Mouse (Mus musculus): ENCODE measurements around the gene Olfr1512.
"Not testable (repeated sequence)": the region's sequence is repeated elsewhere in the genome, so short reads cannot be mapped to it uniquely, and the experiment has no call there.

Gene Olfr1512

DNA sequence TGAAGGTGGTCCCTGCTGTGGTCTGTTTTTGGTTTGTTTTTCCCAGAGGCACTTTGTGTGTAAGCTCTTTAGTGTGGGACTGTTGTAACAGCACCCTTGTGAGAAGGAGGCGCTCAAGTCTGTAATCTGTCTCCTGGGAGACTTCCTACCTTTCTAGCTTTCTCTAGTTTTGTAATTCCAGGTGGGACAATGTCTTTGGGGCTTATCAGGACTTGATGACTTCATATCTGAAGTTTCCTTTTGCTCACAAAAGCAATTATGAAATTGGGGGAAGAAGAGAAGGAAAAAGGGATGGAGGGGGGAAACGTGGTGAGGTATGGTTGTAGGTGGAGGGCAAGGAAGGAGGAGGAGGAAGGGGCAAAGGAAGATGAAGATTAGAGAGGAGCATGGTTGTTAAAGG lies at the start of gene Olfr1512:
Olfr1512 (minus strand) TSS at position 101 of the 400 bp plus-strand sequence.
- DNase-seq (ENCODE audit: low spot score in 2 of 2): no peak

DNA sequence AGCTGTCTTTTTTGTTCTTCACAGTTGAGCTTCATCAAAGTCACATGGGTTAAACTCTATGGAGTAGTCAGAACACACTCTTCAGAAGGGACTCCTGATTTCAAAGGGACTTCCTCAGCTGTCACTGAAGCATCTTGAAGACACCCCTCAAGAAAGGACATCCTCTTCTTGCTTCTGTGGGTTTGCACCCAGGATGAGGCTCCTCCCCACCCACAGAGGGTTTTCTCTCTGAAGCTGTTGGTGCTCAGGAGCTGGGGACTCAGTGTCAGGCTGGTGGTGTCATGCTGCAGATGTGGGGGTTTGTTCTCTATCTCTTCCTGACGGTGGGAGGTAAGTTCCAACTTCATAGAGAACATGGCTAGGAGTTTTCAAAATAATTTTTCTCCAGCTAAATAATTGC lies 48.7 kb upstream of the Olfr1512 start:
- DNase-seq (ENCODE audit: low spot score in 2 of 2): no peak

DNA sequence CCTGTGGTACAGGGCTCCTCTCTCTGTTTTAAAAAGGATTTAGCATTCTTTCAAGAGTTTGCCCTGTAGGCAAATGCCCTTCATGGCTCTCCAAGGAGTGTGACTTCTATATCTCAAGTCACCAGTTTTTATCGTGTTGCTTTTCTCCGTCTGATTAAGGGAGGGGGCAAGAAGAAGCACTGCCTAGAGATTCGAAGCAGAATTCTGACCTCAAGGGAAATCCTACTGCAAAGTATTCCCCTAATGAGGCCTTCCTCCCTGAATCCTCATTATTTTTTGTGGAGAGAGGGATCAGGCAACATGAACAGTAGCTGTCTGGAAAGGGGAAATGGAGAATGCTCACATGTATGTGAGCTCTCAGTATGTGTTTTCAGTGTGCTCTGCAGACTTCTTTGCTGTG lies 35.3 kb upstream of the Olfr1512 start, which contains the start of gene Olfr1510:
Olfr1510 (minus strand) TSS at position 101 of the 400 bp plus-strand sequence.
- DNase-seq (ENCODE audit: low spot score in 2 of 2): no peak

DNA sequence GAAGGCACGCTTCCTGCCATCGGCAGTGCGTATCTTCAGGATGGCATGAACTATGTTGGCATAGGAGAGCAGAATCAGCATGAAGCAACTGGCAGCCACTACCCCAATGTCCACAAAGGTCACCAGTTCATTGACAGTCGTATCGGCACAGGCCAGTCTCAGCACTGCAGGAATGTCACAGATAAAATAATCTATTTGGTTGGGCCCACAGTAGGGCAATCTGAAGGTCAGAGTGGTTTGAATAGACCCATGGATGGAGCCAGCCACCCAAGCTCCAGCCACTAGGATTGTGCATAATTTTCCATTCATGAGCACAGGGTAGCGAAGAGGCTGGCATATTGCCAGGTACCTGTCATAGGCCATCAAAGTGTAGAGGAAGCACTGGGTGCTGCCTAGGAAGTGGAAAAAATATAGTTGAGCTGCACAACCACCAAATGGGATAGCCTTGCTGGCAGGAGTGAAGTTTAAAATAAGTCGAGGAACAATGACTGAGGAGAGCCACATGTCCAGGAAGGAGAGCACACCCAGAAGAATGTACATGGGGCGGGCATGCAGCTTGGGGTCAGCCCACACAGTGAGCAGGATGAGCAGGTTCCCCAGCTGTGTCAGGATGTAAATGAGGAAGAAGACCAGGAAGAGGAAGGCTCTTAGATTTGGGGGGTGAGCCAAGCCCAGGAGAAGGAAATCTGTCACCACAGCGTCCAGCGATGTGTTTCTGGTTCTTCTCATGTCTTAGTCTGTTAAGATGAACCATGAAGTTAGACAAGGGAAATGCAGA lies 31.4 kb upstream of the Olfr1512 start:
- DNase-seq (ENCODE audit: low spot score in 2 of 2): not testable (repeated sequence)

DNA sequence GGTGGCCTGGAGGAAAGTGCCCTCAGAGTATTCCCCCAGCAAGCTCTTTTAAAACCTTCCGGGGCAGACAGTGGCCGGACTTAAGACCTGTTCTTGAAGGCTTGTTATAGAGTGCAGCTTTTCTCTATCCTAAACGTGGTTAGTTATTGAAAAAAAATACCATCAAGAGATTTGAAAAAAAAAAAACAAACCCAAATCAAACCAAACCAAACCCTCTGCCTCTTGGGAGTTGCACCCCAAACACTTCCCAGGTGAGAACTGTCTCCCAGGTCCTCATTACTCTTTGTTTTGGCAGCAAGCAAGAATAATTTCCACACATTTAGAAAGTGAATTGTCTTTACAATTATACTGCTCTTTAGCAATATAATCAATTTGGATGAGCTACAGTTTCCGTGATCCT lies 18.3 kb upstream of the Olfr1512 start, which contains the start of gene Olfr1511:
Olfr1511 (minus strand) TSS at position 101 of the 400 bp plus-strand sequence.
- DNase-seq (ENCODE audit: low spot score in 2 of 2): no peak

DNA sequence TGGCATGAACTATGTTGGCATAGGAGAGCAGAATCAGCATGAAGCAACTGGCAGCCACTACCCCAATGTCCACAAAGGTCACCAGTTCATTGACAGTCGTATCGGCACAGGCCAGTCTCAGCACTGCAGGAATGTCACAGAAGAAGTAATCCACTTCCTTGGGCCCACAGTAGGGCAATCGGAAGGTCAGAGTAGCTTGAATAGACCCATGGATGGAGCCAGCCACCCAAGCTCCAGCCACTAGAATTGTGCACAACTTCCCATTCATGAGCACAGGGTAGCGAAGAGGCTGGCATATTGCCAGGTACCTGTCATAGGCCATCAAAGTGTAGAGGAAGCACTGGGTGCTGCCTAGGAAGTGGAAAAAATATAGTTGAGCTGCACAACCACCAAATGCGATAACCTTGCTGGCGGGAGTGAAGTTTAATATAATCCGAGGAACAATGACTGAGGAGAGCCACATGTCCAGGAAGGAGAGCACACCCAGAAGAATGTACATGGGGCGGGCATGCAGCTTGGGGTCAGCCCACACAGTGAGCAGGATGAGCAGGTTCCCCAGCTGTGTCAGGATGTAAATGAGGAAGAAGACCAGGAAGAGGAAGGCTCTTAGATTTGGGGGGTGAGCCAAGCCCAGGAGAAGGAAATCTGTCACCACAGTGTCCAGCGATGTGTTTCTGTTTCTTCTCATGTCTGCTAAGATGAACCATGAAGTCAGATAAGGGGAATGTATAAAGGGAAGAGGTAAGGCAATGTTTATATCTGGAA lies 11.3 kb upstream of the Olfr1512 start:
- DNase-seq (ENCODE audit: low spot score in 2 of 2): not testable (repeated sequence)

DNA sequence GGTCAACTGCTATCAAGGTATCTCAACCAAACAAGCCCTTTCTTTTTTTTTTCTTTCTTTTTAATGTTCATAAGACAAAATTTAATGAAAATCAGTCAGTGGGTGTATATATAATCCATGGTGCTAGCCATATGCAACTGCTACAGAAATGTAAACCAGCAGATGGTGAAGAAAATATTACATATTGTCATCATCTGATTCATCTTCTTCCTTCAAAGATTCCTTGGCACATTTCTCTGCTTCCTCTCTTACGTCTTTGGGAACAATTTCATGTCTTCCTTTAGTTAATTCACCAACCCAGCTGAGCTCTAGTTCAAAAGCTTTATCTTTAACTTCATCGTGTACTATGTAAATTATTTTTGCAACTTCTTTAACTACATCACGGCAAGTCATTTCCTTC lies 10.2 kb downstream of the Olfr1512 start:
- no peak for DNase-seq (ENCODE audit: low spot score in 2 of 2)

DNA sequence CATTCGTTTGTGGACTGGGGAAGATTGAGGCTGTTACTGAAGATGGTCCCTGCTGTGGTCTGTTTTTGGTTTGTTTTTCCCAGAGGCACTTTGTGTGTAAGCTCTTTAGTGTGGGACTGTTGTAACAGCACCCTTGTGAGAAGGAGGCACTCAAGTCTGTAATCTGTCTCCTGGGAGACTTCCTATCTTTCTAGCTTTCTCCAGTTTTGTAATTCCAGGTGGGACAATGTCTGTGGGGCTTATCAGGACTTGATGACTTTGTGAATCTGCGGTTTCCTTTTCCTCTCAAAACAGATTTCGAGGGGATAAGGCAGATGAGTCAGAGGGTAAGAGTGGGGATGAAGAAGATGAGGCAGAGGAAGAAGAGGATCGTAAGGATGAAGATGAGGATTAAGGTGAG lies 22.7 kb downstream of the Olfr1512 start, which contains the start of gene Olfr1513:
Olfr1513 (minus strand) TSS at position 101 of the 400 bp plus-strand sequence.
- DNase-seq (ENCODE audit: low spot score in 2 of 2): no peak

DNA sequence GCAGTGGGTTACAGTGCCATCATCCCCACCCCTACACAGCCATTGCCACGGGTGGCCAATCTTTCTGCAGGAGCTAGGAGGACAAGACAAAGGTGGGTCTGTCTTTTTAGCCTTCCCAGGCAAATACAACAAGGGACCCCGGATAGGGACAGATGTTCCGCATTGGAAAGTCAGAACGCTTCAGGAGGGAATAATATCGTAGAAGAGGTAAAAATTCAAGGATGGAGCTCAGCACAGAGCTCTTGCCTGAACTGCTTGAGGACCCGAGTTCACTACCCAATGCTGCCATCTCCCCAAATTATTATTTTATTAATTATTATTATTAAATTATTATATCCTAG lies 39.5 kb downstream of the Olfr1512 start:
- no peak for DNase-seq (ENCODE audit: low spot score in 2 of 2)

DNA sequence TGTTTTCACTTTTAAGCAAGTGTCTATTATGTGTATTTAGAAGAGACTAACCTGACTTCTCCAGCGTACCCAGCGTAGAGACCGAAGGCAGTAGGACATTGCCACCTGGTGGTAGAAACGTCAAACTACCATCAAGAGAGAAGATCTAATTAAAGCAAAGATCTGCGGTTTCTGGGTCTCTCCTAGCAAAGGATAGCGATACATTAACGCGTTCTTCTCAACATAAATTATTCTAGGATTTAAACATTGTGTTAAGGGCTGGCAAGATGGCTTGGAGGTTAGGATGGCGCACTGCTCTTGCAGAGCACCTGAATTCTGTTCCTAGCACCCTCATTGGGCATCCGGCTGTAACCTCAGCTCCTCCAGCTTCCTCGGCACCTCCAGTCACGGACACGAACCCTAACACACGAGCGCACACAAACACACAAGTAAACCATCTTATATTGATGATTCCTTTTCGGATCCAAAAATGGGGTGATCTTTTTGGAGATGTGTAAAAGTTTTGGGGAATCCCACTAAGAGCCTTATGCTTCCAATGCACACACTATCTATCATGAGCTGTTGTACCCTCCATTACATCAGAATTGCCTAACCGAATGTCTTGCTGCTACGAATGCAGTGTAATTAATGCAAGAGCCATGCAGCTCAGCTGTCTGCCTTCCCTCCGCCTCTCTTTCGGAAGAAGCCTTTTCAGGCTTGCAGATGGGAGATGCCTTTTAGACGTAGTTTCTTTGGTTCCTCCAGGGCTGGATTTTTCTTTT lies 40.0 kb downstream of the Olfr1512 start:
- peak in 1 of 2 experiments; percentile 50 for DNase-seq (ENCODE audit: low spot score in 2 of 2)

DNA sequence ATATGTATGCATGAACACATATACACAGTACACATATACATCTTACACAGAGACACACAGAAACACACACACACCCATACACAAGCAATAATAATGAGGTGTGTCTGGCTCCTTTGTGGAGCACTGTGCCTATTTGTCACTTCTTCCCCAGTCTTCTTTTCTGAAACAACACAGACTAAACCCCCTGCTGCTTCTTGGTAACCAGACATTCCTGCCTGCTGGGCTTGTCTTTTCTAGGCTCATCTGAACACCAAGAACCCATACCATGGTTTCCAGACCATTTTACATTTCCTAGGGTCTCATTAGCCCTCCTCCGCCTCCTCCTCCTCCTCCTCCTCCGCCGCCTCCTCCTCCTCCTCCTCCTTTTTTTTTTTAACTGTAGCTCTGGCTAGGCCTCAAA lies 46.8 kb downstream of the Olfr1512 start:
- no peak for DNase-seq (ENCODE audit: low spot score in 2 of 2)

DNA sequence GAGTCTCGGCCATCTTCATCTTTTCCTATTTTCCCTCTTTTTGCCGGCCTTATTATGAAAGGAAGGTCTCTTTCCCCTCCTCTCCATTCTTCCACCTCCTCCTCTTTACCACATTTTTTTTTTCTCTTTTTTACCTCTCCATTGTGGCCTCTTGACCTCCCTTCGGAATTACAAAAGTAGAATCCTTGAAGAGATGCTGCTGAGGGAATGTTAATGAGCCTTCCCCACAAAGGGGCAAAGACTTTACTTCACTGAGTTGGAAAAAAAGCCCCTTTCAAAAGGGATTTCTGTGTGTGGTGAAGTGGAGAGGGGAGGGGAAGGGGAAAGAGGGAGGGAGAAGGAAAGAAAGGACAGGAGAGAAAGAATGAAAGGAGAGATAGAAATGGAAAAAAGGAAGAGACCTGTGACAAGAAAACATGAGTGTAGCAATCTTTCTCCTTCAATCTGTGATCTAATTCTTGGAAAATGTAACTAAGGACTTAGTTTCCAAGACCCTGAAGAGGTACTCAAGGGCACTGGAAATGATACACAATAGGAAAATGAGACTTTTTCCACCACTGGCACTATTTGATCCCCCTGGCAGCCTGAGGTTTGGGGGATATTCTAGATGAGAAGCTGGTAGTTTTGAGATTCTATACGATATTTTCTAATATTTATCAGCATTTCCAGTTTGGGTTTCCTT lies 47.8 kb downstream of the Olfr1512 start:
- no peak for DNase-seq (ENCODE audit: low spot score in 2 of 2)

DNA sequence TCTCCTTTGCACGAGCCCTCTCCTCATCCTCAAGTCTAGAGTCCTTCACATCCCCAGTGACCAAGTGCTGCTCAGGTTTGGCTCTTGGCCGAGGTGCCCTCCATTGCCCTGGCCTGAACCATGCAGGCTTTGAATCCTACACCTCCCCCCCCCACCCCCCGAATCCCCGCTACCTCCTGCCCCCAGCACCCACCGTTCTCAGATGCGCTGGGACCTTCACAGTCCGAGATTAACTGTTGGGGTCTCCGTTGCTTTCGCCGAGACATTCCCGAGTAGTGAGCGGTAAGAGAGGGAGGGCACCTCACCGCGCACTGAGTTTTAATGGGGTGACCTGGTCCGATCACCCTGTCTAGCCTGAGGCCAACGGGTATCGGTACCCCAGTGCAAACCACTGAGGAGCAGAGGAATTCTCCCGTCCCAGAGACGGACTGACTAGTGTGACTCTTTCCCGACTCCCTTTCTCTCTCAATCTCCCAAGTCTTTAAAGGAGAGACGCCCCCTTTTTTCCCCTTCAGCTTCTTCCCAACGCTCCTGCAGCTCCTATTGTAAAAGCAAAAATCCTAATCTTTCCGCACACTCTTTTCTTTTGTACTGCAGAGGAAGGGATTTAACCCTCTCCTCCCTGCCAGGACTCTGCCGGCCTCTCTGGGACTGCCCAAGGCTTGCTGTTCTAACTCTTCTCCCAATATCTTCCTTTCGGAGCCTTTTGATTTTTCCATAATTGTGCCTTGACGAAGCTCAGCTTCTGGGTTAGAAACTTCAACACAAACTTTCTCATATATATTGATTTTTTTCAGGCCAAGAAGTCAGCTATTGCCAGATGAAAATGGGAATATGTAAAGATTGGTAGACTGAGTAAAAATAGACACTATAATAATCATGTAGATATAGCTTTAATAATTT lies 50.8 kb downstream of the Olfr1512 start, which contains the start of gene Sall2:
Sall2 (minus strand) TSS at position 853 of the 903 bp plus-strand sequence.
- no peak for DNase-seq (ENCODE audit: low spot score in 2 of 2)

DNA sequence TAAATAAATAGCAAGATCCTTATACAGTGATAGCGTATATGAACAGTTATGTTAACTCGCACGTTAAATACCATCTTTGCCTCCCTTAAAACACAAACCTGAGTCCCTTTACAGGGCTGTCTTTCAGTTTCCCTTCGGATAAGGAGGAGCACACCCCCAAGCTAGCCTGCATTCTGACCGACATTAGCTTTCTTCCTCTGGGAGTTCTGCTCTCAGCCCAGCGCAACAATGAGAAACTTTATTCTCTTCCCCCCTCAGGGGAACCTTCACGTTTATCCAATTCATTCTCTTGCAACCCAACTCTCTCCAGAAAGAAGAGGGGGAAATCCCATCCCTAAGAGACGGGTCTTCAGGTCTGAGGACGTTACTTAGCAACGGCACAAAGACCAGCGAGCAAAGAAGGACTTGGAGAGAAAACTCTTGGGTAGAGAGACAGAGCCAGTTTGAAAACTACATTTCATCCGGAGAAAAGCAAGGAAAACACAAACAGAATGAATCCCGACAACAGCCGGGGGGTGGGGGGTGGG lies 51.5 kb downstream of the Olfr1512 start:
- no peak for DNase-seq (ENCODE audit: low spot score in 2 of 2)

DNA sequence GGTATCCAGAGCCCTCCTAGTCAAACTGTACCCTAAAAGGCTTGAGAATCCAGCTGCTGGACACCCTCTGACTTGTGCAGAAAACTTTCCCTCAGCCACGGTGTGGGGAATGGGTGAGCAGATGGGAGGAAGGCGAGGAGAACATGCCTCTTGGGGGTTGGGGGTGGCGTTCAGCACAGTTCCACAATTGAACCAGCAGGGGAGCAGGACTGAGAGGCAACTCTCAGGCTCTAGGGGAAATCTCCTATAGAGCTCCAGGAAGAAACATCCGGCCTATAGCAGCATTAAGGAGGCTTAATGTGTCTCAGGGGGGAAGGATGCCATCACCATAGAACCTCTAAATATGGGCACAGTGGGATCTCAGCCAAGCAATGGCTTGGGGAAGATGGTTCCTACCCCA lies 53.1 kb downstream of the Olfr1512 start:
- no peak for DNase-seq (ENCODE audit: low spot score in 2 of 2)

Measured in frontal cortex, postnatal 14 days (tissue).